Mouse (Mus musculus): ENCODE measurements at regions not wholly inside any gene's neighbourhood (a gene's known extent, or its start where the extent isn't known, plus 50 kb on each side); places are given as distances from the start of the nearest gene placed in this dataset.
A peak's percentile ranks its signal among the peaks of the same experiment; 100 is the strongest.

DNA sequence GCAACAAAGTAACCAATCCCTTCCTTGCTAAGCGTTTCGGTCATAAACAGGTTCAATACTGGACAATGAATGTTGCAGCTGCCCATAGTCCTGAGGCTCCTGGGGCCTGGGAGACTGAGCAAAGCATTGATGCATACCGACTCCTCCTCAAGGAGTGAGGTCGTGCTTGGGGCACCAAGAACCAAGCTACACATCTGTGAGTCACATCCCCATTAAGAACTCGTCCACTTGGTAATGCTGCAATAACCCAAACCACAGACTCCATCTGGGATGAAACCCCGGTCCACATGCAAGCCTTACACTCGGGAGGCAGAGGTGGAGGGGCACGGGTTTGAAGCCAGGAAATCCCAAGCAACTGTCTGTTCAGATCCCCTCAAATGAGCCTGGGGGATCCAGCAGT lies 85.3 kb upstream of the Ctnnb1 start:
- peak in 1 of 3 experiments; percentile 15 for TF ChIP-seq MYOG (IDR thresholded peaks at IDR 0.05; ENCODE audit: control insufficient read depth in 1 of 3, insufficient read depth in 1 of 3, insufficient read length in 2 of 3, low read depth in 2 of 3)
- no peak for TF ChIP-seq POLR2AphosphoS2 (IDR thresholded peaks at IDR 0.05; ENCODE audit: insufficient read length, low read depth)
- TF ChIP-seq POLR2A (IDR thresholded peaks at IDR 0.05; ENCODE audit: insufficient read length, low read depth) = no peak
- TF ChIP-seq MAX (IDR thresholded peaks at IDR 0.05; ENCODE audit: low read depth) = no peak
- TF ChIP-seq TCF12 (IDR thresholded peaks at IDR 0.05; ENCODE audit: insufficient read depth, poor library complexity, severe bottlenecking) = no peak
- TF ChIP-seq MYOD1 (IDR thresholded peaks at IDR 0.05; ENCODE audit: control insufficient read depth in 1 of 3, insufficient read length in 2 of 3, low read depth in 2 of 3) = peak in 2 of 3 experiments; percentile 44 to 45
- no peak for TF ChIP-seq E2F4 (IDR thresholded peaks at IDR 0.05; ENCODE audit: insufficient read depth)
- no peak for TF ChIP-seq SRF (IDR thresholded peaks at IDR 0.05; ENCODE audit: control insufficient read depth, insufficient read length, low read depth)
- TF ChIP-seq CEBPB (IDR thresholded peaks at IDR 0.05; ENCODE audit: insufficient read depth, poor library complexity, severe bottlenecking) = peak; percentile 83
- TF ChIP-seq USF1 (IDR thresholded peaks at IDR 0.05; ENCODE audit: low read depth) = peak; percentile 2
- no peak for TF ChIP-seq REST (IDR thresholded peaks at IDR 0.05; ENCODE audit: insufficient read depth, insufficient read length)
- TF ChIP-seq TCF3 (IDR thresholded peaks at IDR 0.05; ENCODE audit: insufficient read length, low read depth) = no peak
